Mouse (Mus musculus) adrenal gland, adult 18-20 months (tissue): ENCODE results near the gene Notum. TPM values are rescaled to one million over a fixed set of nuclear protein-coding genes. Genes with fewer than 3 reads are reported as not detected.
"Not testable (repeated sequence)": the region's sequence is repeated elsewhere in the genome, so short reads cannot be mapped to it uniquely, and the experiment has no call there.

Experiments
- DNase-seq, 2 experiments: peaks; one replicate each; pipeline ENCODE4 v3.0.0; 2021 to 2022; ENCODE audit warnings: low spot score in 2 of 2
- total RNA-seq, 2 experiments: library from RNA; stranded (reverse); gene quantifications; 1 replicate in 1 of 2; 2 replicates in 1 of 2; pipeline ENCODE4 v1.2.3; 2021

Gene Notum
- total RNA-seq, 2 experiments from 2014 or later, result 2.8 to 6.6 TPM

DNA sequence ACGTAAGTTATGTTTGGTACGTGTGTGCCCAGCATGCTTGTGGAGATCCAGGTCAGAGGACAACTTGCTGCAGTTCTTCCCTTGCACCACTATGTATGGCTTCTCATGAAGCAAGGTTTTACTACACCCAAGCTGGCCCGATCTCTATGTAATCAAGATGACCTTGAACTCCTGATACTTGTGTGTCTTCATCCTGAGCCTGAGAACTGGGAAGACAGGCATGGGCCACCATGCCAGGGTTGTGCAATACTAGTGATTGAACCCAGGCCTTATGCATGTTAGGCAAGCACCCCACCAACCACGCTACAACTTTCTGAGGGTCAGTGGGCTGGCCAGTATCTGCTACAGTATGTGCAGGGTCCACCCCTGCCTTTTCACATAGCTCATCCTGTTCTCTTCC, 16.0 kb upstream of the Notum start:
- DNase-seq, result no peak

DNA sequence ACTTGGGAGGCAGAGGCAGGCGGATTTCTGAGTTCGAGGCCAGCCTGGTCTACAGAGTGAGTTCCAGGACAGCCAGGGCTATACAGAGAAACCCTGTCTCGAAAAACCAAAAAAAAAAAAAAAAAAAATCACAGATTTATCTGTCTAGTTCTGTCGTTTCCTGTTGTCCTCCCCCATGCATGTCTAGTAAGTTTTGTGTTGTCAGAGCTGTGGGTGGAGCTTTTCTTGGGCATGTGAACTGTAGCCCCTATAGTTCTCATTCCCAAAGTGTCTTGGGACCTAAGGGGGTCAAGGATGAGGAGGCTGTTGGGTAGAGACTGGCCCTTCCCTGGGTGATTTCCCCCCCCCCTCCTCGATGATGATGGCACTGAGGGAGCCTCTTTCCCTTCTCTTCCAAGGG, 14.9 kb upstream of the Notum start:
- DNase-seq, result not testable (repeated sequence)

DNA sequence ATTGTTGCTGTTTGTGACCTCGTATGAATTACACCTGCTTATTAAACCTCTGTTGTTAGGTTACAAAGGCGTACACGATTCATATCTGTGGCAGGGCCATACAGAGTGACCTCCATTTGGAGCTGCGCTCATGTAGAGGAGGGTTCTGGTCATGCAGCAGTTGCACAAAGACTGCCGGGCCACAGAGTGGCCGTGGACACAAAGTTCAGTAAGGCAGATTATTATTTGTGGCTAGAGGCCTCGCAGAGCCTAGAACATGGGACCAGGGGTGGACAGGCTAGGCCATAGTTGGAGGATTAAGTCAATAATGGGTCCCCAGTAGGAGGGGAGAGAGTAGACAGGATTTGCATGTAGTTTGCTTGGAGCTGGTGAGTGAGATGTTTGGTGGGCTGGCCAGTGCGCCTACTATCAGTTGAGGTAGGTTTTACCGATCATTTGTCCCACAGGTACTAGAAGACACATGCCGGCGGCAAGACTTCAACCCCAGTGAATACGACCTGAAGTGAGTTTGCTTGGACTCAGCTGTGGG, 12.7 kb upstream of the Notum start:
- DNase-seq, result peak in 1 of 2 experiments; percentile 24

DNA sequence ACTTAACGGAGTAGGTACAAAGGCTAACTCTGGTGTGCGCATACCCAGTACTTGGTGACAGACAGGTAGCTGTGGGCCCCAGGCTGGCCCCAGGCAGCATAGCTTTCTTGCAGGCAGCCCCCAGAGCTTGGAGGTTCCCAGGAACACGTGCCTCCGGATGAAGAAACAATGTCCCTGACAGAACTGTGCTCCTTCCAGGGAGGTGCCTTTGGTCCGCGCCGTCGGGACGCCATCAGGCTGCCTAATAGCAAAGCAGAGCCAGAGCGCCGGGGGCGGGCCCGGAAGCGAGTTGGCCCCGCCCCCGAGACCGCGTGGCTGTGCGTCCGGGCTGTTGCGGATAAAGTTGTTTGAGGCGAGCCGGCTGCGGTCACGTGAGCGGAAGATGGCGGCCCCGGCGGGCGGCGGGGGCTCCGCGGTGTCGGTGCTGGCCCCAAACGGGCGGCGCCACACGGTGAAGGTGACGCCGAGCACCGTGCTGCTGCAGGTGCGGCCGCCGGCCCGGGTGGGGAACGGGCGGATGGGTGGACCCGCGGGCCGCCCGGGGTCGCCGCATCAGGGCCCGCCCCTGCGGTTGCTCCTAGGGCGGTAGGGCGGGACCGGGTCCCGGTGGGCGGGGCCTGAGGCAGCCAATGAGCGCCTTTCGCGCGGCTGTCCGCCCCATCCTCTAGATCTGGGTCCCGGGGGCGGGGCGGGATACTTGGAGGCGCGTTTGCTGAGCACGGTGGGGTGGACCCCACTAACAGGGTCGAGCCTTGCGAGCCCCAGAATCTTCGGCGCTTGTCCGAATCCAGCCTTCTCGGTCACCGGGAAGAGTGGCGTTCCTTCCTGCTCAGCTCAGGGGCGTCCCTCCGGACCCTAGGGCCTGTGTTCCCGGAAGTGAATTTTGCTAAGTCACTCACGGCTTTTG, 12.0 kb upstream of the Notum start, which contains the start of gene Aspscr1:
Aspscr1 (plus strand) TSS at position 287 of the 907 bp plus-strand sequence.
- DNase-seq, result peak; percentile 96

DNA sequence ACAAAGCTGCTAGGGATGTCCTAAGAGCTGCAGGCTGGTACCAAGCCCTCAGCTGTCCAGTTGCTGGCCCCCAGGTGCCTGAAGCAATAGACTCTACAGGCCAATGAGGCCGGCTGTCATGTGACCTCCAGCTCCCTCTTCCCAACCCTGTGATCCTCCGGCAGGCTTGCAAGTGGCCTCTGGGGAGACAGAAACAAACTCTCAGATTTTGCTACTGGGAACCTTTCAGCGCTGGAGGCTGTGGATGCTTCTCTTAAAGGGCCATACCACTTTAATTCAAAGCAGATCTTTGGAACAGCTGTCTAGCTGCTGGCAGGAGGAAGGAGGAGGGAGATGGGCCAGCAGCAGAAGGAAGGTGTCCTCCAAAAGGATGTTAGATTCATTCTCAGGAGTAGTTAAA, 5.6 kb upstream of the Notum start:
- no peak for DNase-seq

DNA sequence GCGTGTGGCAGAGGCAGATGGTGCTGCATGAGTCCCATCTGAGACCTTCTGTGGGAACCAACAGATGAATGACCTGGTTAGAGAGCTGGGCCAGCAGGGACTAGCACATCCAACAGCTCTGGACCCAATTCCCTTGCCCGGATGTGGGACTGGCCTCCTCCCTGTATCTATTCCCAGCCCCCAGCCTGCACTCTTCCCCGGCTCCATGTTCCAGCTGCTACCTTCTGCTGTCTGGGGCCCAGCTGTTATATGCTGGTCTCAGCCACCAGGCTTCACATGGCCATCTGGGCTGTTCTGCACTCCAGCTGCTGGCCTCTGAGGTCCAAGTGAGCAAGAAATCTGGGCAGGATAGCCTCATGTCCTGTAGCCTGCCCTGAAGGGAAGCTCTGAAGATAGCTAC, 4.4 kb upstream of the Notum start:
- DNase-seq, result no peak

DNA sequence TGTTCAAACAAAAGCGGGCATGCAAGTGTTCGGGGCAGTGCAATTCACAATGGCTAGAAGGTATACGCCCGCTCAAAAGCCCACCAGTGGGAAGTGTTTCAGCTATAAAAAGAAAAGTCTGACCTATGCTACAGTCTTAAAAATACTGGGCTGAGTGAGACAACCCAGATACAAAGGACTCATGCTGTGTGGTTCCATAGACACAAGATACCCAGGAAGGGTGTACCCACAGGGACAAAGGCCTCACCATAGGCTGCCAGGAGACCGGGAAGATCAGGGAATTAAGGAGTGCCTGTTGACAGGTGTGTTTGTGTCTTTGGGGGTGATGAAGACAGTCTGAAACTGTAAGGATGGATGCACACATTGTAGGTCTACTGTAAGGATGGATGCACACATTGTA, 2.7 kb upstream of the Notum start:
- DNase-seq, result no peak

DNA sequence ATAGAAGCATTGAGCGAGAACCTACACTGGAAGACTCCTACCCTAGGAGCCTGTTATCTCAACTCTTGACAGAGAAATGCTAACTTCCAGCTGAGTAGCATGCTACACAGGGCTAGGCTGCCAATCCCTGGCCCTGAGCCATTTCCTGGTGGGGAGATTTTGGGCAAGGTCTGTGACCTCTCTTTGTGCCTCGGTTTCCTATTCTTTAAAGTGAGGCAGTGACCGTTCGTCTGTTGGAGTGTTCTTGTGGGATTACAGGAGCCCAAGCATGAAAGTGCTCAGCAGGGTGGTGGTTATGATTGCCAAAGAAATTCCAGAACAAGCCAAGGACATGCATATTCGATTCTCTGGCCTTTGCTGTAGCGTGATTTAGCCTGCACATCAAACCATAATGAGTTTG, 1.8 kb upstream of the Notum start:
- no peak for DNase-seq

DNA sequence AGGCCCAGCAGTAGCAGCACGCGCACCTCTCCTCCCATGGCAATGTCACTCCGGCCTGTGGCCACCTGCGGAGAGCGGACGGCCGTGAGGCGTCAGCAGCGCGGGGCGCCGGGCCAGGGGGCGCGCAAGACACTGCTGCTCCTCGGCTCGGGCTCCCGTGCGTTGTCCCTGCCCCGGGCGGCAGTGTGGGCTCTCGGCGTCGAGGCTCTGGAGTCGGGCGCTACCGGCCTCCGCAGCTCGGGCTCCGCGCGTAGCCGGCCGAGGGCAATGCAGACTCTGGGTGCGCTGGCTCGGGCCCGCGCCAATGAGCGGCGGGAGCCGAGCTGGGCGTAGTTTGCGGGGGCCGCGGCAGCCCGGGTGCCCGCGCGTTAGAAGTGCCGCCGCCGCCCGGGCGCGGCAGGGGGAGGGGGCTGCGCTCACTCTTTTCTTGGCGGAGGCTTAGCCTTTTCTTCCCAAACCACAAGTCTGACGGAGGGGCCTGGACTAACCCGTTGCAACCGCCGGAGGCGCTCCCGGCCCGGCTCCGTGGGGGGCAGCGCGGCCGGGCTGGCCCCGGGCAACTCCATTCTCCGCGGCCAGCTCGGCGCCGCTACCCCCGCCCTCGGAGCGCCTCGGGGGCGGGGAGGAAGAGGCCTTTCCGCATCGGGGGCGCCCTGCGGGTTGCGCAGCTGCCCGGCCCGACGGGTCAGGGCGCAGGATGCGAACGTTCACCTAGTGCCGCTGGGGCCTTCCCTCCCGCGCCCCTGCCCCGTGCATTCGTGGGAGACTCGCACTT, 487 bp downstream of the Notum start:
- peak; percentile 38 to 40 for DNase-seq

DNA sequence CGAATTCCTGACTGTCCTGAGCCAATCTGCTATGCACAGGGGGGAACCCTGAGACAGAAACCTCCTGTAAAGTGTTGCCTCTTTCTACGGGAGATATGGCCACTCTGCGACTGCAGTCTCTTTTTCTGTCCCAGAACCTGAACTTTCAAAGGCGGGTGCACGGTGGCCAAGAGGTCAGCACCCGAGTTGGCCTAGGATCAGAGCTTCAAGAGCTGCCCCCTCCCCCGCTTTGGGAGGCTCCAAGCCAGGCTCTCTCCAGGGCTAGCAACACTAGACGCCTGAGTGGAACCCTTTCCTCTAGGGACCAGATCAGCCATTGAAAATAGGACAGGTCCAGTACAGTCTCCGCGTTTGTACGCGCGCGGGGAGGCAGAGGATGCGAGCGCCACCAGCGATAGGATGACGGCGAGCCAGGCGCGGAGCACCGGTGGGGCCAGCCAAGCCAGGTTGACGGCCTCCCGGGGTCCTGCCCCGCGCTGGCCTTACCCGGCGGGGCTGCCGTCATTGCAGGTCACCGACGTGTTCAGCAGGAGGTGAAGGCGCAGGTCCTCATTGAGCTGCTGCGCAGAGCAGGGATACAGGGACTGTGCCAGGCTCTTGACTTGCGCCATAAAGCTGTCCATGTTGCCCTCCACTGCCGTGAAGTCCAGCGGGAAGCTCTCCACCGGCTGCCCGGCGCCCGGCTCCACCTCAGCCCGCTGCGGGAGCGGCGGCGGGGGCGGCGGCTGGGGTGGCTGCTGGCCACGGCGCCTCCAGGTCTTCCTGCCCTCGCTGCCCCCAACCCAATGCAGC, 1.3 kb downstream of the Notum start:
- DNase-seq, result peak in 1 of 2 experiments; percentile 17

DNA sequence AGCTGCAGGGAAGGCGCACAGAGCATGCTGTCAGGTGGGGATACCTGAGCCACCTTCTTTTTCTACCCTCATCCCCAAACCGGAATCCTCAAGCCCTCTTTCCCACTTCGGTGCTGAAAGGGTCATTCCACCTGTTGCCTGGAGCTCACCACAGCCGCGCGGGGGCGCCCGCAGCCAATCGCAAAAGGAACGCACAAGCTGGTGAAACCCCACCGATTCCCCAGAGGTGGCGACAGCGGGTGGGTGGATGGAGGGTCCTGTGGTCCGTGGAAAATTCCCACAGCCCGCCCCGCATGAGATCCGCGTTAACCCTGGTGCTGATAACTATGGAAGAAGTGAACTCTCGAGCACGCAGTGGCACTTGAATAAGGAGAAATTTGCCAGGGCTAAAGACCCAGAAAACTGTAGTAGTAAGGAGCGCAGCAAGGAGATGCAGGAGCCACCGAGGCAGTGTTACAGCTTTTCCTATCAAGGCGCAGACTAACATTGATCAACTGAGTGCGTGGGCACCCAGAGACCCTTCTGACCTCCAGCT, 2.0 kb downstream of the Notum start:
- DNase-seq, result peak; percentile 78 to 82

DNA sequence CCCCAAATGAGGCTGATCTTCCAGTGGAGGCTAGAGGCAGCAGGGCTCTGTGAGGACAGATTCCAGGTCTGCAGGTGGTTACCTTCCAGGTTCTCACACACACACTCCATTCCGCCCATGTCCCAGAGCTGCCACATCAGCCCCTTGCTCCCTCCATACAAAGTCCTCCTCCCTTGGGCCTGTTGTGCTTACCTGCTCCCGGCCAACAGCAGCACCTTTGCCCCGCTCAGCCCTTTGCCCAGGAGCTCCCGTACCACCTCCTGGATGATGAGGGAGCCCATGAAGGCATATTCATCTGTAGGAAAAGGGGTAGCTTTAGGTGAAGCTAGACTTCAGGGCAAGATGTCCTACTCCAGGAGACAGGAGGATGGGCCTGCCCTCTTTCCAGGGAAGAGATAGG, 3.7 kb downstream of the Notum start:
- no peak for DNase-seq

DNA sequence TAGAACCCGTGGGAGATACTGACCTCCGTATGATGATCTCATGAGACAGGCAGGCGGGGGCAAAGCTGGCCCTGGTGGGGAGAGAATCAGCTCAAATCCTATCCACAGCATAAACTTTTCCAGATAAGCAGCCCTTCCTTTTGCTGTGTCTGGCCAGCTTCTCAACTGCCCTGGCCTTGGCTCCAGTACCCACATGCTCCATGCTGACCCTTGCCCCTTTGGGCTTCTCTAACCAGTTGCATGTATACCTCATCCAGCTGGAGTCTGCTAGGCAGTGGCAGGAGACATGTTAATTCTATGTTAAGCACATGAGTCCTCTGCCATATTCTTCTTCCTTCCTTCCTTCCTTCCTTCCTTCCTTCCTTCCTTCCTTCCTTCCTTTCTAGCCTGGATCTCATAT, 6.2 kb downstream of the Notum start:
- DNase-seq, result no peak

DNA sequence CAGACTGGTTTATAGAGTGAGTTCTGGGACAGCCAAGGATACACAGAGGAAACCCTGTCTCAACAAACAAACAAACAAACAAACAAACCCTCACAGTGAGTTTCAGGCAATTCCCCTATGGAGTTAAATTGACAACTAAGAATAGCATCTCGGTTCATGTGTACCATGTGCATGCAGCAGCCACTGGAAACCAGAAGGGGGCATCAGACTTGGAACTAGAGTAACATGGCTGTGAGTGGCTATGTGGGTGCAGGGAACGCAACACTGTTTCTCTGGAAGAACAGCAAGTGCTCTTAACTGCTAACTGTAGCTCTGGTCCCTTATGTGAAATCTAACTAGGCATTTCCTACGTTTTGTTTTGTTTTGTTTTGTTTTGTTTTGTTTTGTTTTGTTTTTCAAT, 9.1 kb downstream of the Notum start:
- DNase-seq, result no peak

DNA sequence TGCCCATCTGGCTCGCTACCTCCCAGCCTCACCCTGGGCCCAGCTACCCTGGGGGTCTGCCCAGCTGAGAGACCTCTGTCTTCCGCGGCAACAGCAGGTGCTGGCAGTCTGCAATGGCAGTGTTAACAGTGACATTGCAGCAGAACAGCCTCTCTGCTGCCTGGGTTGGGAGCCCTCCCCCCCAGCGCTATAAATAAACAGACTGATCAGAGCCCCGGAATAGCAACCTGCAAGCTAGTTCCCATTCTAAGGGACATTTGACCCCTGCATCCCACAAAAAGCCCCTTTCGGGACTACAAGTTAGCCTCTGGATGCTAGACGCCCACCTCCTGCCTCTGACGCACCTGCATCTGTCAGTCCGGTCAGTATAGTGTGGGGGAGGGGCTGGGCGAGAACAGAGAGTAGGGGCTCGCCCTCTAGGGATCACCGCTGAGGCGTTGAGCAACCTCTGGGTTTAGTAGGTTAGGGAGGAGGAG, 12.9 kb downstream of the Notum start, which contains the start of gene Myadml2:
Myadml2 (minus strand) TSS at position 158 of the 476 bp plus-strand sequence.
- DNase-seq, result no peak

DNA sequence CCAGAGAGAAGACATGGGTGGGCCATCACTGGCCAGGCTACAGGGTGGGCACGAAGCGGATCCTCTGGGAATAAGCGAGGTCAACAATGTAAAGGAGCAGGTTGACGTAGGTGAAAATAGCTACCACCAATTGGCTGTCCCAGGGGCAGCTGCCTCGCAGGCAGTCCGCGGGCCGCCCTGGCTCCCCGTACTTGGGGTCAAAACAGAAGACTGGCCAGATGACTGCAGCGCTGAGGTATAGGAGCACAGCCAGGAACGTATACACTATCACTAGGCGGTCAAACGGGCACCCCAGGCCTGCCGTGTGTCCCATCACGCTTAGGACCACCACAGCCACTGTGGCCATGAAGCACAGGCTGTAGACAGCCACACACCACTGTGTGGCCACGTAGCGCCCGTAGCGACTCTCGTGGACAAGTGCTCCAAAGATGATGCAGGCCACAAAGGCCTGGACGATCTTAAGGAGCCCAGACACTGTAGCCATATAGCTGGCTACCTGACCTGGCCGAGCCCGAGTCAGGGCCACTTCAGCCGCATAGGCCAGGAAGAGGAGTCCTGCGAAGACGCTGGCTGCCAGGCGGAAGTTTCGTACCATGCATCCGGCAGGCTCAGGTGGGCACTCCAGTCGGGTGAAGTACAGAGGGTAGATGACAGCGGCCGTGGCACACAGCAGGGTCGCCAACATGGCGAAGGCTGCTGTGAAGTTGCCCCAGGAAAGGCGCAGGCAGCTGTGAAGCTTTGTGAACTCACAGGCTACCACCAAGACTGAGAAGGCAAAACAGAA, 13.7 kb downstream of the Notum start:
- DNase-seq, result no peak

DNA sequence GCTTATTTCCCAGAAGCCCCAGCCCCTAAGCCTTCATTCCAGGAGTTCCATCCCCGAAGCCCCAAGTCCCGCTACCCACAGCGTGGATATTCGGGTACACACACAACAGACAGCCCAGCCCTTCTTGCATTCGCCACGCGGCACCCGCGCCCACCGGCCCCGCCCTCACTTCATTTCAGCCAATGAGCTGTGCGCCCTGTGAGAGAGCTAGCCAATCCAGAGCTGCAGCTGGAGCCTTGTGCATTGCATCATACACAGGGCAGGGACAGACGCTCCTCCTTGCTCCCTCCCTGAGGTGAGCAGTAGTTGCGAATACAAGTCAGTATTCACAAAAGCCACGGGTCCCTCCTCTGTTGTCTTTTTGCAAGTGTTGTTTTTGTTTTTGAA, 17.4 kb downstream of the Notum start, which contains the start of gene Pycr1:
Pycr1 (minus strand) TSS at position 169 of the 387 bp plus-strand sequence.
- DNase-seq, result peak; percentile 85 to 89

DNA sequence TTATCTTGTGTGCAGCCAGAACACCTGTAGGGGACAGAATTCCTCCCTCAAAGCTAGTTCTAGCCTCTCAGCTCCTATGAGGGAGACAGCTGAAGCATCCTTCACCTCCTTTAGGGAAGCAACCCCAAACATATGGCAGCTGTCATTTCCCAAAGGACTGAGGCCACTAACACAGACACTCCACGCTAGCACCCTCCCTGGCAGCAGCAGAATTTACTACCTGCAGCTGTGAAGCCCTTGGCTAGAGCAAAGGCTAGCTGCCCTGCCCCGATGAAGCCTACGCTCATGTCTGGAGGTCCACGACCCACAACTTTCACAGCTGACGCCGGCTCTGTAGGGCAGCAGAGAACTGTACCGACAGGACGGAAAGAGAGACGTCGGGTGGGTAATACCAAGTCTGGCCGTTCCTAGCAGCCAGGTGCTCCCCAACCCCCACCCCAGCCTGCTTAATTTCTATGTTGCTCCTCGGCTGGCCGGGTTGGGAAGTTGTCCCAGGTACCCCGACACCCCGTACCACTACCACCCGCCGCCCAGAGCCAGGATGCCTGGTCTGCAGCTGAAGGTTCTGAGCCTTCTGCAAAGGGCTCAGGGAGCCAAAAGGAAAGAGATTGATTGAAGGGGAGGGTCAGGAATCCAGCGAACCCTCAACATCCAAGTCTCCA, 17.9 kb downstream of the Notum start:
- no peak for DNase-seq

DNA sequence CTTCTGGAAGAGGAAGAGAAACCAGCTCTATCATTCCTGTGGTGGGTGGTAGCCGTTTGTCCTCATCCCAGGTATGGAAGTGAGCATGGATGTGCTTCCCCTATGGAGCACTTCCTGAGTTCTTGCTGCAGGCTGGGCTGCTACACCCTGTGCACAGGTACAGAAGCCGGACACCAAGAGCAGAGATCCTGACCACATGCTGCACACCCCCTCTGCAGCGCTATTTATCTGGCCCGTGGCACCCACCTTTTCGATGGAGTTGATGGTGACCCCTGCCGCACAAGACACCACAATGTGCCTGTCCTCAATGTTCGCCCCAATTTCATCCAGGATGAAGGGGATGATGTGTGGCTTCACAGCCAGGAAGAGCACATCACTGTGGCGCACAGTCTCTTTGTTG, 19.1 kb downstream of the Notum start:
- DNase-seq, result no peak
